ENCODE assay signal across 9 mouse cellular contexts in the genomic region with DNA sequence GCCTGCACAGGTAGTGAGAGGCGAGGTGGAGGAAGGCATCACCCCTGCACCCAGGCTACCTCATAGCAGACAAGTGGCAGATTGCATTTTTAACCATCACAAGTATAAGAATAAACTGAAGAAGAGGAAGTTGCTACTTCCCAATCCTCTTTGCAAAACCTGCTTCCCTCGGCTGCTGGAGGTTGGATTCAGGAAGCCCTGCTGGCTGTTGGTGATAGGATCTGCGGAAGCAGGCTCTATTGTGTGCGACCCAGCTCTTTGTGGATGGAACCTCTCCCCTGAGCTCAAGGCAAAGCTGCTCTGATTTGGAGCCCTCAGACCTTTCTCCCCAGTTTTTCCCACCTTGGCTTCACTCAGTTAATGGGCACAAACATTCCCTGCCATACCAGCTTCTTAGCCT.
A peak's percentile ranks its signal among the peaks of the same experiment; 100 is the strongest.
DNase-seq lines count a peak whose midpoint lies in the region; ATAC-seq lines count a peak whose summit lies in the region.
"Had no signal": no experiment of that assay in that cellular context is flagged by ENCODE, and none has a peak within 500 bp of the region (broad histone marks: within the 10 kb centered on the region; RNA-seq: fewer than 3 reads in every experiment).

No protein-coding gene starts in this region.

- no peaks in the 10 kb centered on the region for H3K9me3 ChIP-seq in intestine, embryonic 16.5 days (ENCODE audit: control insufficient read depth, low read length)

- peak; percentile 57 for DNase-seq in heart, adult 8-10 months (ENCODE audit: low spot score)
- no peak for DNase-seq in heart, postnatal 36 days
- peak; percentile 62 for DNase-seq in lung, postnatal 10 days
- DNase-seq in left cerebral cortex, adult 11 months (ENCODE audit: low spot score): no peak
- no peak for DNase-seq in cerebellum, adult 9-10 months
- DNase-seq: thymus, postnatal 36 days had no signal

- ATAC-seq in intestine, embryonic 16.5 days: peak; percentile 36; the same call in 1 of the 2 replicates
- no peak for ATAC-seq in inflammation-experienced regulatory T-cells, adult 6 months

- H3K9ac ChIP-seq in intestine, embryonic 16.5 days (ENCODE audit: low read depth, low read length): no peak overlapping the region

- H3K27me3 ChIP-seq in intestine, embryonic 16.5 days (replicated peaks; ENCODE audit: control insufficient read depth, insufficient read depth, low read length): no peaks in the 10 kb centered on the region

- WGBS in intestine, embryonic 16.5 days: 73% methylated on average over 4 of the region's 4 CpGs

- H3K4me2 ChIP-seq in intestine, embryonic 16.5 days (ENCODE audit: low read depth, low read length): no peak overlapping the region

- H3K27ac ChIP-seq in brown adipose tissue, adult 24 weeks (replicated peaks; ENCODE audit: low read depth, low read length): peak overlapping the region; percentile 81
- H3K27ac ChIP-seq in intestine, embryonic 16.5 days (ENCODE audit: low read length): peak overlapping the region; percentile 74

- peaks cover 9% of the 10 kb centered on the region for H3K36me3 ChIP-seq in intestine, embryonic 16.5 days (ENCODE audit: control insufficient read depth, insufficient read depth, low read length)

- no peak overlapping the region for H3K4me3 ChIP-seq in brown adipose tissue, adult 24 weeks (ENCODE audit: insufficient read depth, low read depth, low read length)
- H3K4me3 ChIP-seq in intestine, embryonic 16.5 days (ENCODE audit: low read length): no peak overlapping the region

- no peaks in the 10 kb centered on the region; the same call in 1 of the 2 replicates for H3K4me1 ChIP-seq in brown adipose tissue, adult 24 weeks (ENCODE audit: control insufficient read depth, insufficient read depth, insufficient read length, low read length)
- peaks cover 9% of the 10 kb centered on the region for H3K4me1 ChIP-seq in intestine, embryonic 16.5 days (ENCODE audit: control insufficient read depth, insufficient read depth, low read length)

- intact Hi-C loops in heart, postnatal 36 days (cut with DNase I): no loop called here

Comparison
In these comparisons a context has a peak if more than half of its experiments do, and no peak if none do; other contexts are left out.
1. DNase-seq: peak in heart, adult 8-10 months (single experiment) and lung, postnatal 10 days (single experiment); none in heart, postnatal 36 days (0 of 2), left cerebral cortex, adult 11 months (single experiment) and cerebellum, adult 9-10 months (single experiment).